Comparison of ENCODE assay signal across 17 mouse cellular contexts in genomic region chr2:3140585-3140984, GRCm38 (mm10). TPM values are rescaled to one million over a fixed set of nuclear protein-coding genes. Genes with fewer than 3 reads are reported as not detected.
A peak's percentile ranks its signal among the peaks of the same experiment; 100 is the strongest.
DNase-seq lines count a peak whose midpoint lies in the region; ATAC-seq and TF ChIP-seq lines count a peak whose summit lies in the region.
"Had no signal": no experiment of that assay in that cellular context is flagged by ENCODE, and none has a peak within 500 bp of the region (broad histone marks: within the 10 kb centered on the region; RNA-seq: fewer than 3 reads in every experiment).

No protein-coding gene starts in this region.

- intact Hi-C loops in gastrocnemius, adult 2 months (cut with DNase I): no loop called here

- H3K27me3 ChIP-seq in embryonic facial prominence, embryonic 11.5 days (ENCODE audit: control insufficient read depth, insufficient read depth, low read length): no peaks in the 10 kb centered on the region
- no peaks in the 10 kb centered on the region for H3K27me3 ChIP-seq in embryonic facial prominence, embryonic 10.5 days (replicated peaks; ENCODE audit: low read depth, poor library complexity, severe bottlenecking)
- H3K27me3 ChIP-seq in hindbrain, embryonic 12.5 days: no peaks in the 10 kb centered on the region
- no peaks in the 10 kb centered on the region for H3K27me3 ChIP-seq in hindbrain, postnatal 0 days (ENCODE audit: insufficient read depth, low read length)
- H3K27me3 ChIP-seq in liver, embryonic 12.5 days (replicated peaks): no peaks in the 10 kb centered on the region
- H3K27me3 ChIP-seq in liver, embryonic 11.5 days (replicated peaks; ENCODE audit: control insufficient read depth, insufficient read depth, low read length): no peaks in the 10 kb centered on the region
- no peaks in the 10 kb centered on the region for H3K27me3 ChIP-seq in midbrain, embryonic 11.5 days (ENCODE audit: control insufficient read depth, insufficient read depth, low read length)
- H3K27me3 ChIP-seq: heart, embryonic 12.5 days; liver, embryonic 13.5 days; lung, embryonic 15.5 days had no signal

- DNase-seq in embryonic facial prominence, embryonic 11.5 days (ENCODE audit: low spot score): no peak
- DNase-seq in embryonic facial prominence, embryonic 10.5 days (ENCODE audit: low spot score): no peak
- no peak for DNase-seq in hindbrain, postnatal 0 days (ENCODE audit: low spot score)
- DNase-seq in liver, embryonic 11.5 days (ENCODE audit: low spot score): no peak
- DNase-seq in midbrain, embryonic 11.5 days (ENCODE audit: low spot score, missing footprints): no peak
- DNase-seq in gastrocnemius, adult 2 months: no peak
- DNase-seq: cerebellum, adult 9-11 months; heart, postnatal 4 days; liver, embryonic 13.5 days; right cerebral cortex, adult 18-20 months had no signal

- H3K4me3 ChIP-seq in embryonic facial prominence, embryonic 11.5 days (ENCODE audit: low read depth, low read length): no peak overlapping the region
- no peak overlapping the region for H3K4me3 ChIP-seq in embryonic facial prominence, embryonic 10.5 days
- no peak overlapping the region for H3K4me3 ChIP-seq in hindbrain, embryonic 12.5 days
- H3K4me3 ChIP-seq in hindbrain, postnatal 0 days (ENCODE audit: low read length): no peak overlapping the region
- no peak overlapping the region for H3K4me3 ChIP-seq in liver, embryonic 12.5 days
- H3K4me3 ChIP-seq in liver, embryonic 11.5 days (ENCODE audit: low read depth, low read length): no peak overlapping the region
- no peak overlapping the region for H3K4me3 ChIP-seq in midbrain, embryonic 11.5 days (ENCODE audit: low read depth, low read length)
- H3K4me3 ChIP-seq in gastrocnemius, adult 2 months: no peak overlapping the region
- H3K4me3 ChIP-seq: erythroblast, embryonic 14.5 days; heart, embryonic 12.5 days; liver, embryonic 13.5 days; lung, embryonic 15.5 days had no signal

- H3K4me2 ChIP-seq in embryonic facial prominence, embryonic 11.5 days (ENCODE audit: low read depth, low read length): no peak overlapping the region
- no peak overlapping the region for H3K4me2 ChIP-seq in hindbrain, embryonic 12.5 days (replicated peaks)
- H3K4me2 ChIP-seq in hindbrain, postnatal 0 days (ENCODE audit: low read depth, low read length): no peak overlapping the region
- no peak overlapping the region for H3K4me2 ChIP-seq in liver, embryonic 12.5 days
- H3K4me2 ChIP-seq in liver, embryonic 11.5 days: no peak overlapping the region
- H3K4me2 ChIP-seq in midbrain, embryonic 11.5 days: no peak overlapping the region
- H3K4me2 ChIP-seq: heart, embryonic 12.5 days; liver, embryonic 13.5 days; lung, embryonic 15.5 days had no signal

- no peak for TF ChIP-seq CTCF in hindbrain, postnatal 0 days (IDR thresholded peaks at IDR 0.05; ENCODE audit: low read depth)
- no peak for TF ChIP-seq CTCF in gastrocnemius, adult 2 months (IDR thresholded peaks at IDR 0.05)

- no peaks in the 10 kb centered on the region for H3K9me3 ChIP-seq in embryonic facial prominence, embryonic 11.5 days (replicated peaks; ENCODE audit: control insufficient read depth, low read length)
- no peaks in the 10 kb centered on the region for H3K9me3 ChIP-seq in embryonic facial prominence, embryonic 10.5 days
- H3K9me3 ChIP-seq in hindbrain, embryonic 12.5 days (replicated peaks): no peaks in the 10 kb centered on the region
- no peaks in the 10 kb centered on the region for H3K9me3 ChIP-seq in hindbrain, postnatal 0 days (ENCODE audit: low read length)
- no peaks in the 10 kb centered on the region for H3K9me3 ChIP-seq in liver, embryonic 12.5 days (replicated peaks)
- no peaks in the 10 kb centered on the region for H3K9me3 ChIP-seq in liver, embryonic 11.5 days (ENCODE audit: control insufficient read depth, low read length)
- no peaks in the 10 kb centered on the region for H3K9me3 ChIP-seq in midbrain, embryonic 11.5 days (ENCODE audit: control insufficient read depth, low read length)
- H3K9me3 ChIP-seq: heart, embryonic 12.5 days; liver, embryonic 13.5 days; lung, embryonic 15.5 days had no signal

- peak; percentile 47; the same call in 1 of the 2 replicates for ATAC-seq in embryonic facial prominence, embryonic 11.5 days (replicated peaks; ENCODE audit: insufficient number of reproducible peaks, low FRiP score, low TSS enrichment, low read depth)
- ATAC-seq in hindbrain, embryonic 12.5 days (ENCODE audit: low FRiP score): peak; percentile 35
- no peak; the same call in 1 of the 2 replicates for ATAC-seq in hindbrain, postnatal 0 days
- ATAC-seq in liver, embryonic 12.5 days: peak; percentile 30; the same call in 1 of the 2 replicates
- ATAC-seq in liver, embryonic 11.5 days (replicated peaks; ENCODE audit: low FRiP score): no peak
- peak; percentile 47; the same call in 1 of the 2 replicates for ATAC-seq in midbrain, embryonic 11.5 days (ENCODE audit: low FRiP score)
- ATAC-seq: intestine, postnatal 0 days had no signal

- no peaks in the 10 kb centered on the region for H3K36me3 ChIP-seq in embryonic facial prominence, embryonic 11.5 days (replicated peaks; ENCODE audit: control insufficient read depth, insufficient read depth, low read depth, low read length)
- H3K36me3 ChIP-seq in embryonic facial prominence, embryonic 10.5 days (replicated peaks): no peaks in the 10 kb centered on the region; the same call in 1 of the 2 replicates
- no peaks in the 10 kb centered on the region for H3K36me3 ChIP-seq in hindbrain, embryonic 12.5 days
- no peaks in the 10 kb centered on the region for H3K36me3 ChIP-seq in hindbrain, postnatal 0 days (ENCODE audit: insufficient read depth, low read length)
- no peaks in the 10 kb centered on the region for H3K36me3 ChIP-seq in liver, embryonic 12.5 days
- H3K36me3 ChIP-seq in liver, embryonic 11.5 days (ENCODE audit: control insufficient read depth, insufficient read depth, low read length): no peaks in the 10 kb centered on the region
- H3K36me3 ChIP-seq in midbrain, embryonic 11.5 days (ENCODE audit: control insufficient read depth, insufficient read depth, low read length): no peaks in the 10 kb centered on the region
- H3K36me3 ChIP-seq: heart, embryonic 12.5 days; liver, embryonic 13.5 days; lung, embryonic 15.5 days had no signal

- 78% methylated on average over 5 of the region's 5 CpGs for WGBS in embryonic facial prominence, embryonic 11.5 days
- WGBS in embryonic facial prominence, embryonic 10.5 days: 71% methylated on average over 5 of the region's 5 CpGs
- WGBS in hindbrain, embryonic 12.5 days: 53% methylated on average over 5 of the region's 5 CpGs
- 53% methylated on average over 5 of the region's 5 CpGs for WGBS in hindbrain, postnatal 0 days
- 53% methylated on average over 5 of the region's 5 CpGs for WGBS in liver, embryonic 12.5 days (ENCODE audit: insufficient replicate concordance)
- 66% methylated on average over 5 of the region's 5 CpGs for WGBS in liver, embryonic 11.5 days
- WGBS in midbrain, embryonic 11.5 days: 63% methylated on average over 5 of the region's 5 CpGs

- H3K9ac ChIP-seq in embryonic facial prominence, embryonic 11.5 days (replicated peaks; ENCODE audit: low read length): no peak overlapping the region
- no peak overlapping the region for H3K9ac ChIP-seq in hindbrain, embryonic 12.5 days
- no peak overlapping the region for H3K9ac ChIP-seq in hindbrain, postnatal 0 days (replicated peaks; ENCODE audit: low read length)
- H3K9ac ChIP-seq in liver, embryonic 12.5 days: no peak overlapping the region
- no peak overlapping the region for H3K9ac ChIP-seq in liver, embryonic 11.5 days (ENCODE audit: low read depth, low read length)
- no peak overlapping the region for H3K9ac ChIP-seq in midbrain, embryonic 11.5 days (ENCODE audit: low read length)
- H3K9ac ChIP-seq: heart, embryonic 12.5 days; liver, embryonic 13.5 days; lung, embryonic 15.5 days had no signal

- H3K27ac ChIP-seq in embryonic facial prominence, embryonic 11.5 days (replicated peaks; ENCODE audit: low read depth, low read length): no peak overlapping the region
- no peak overlapping the region for H3K27ac ChIP-seq in embryonic facial prominence, embryonic 10.5 days (replicated peaks)
- H3K27ac ChIP-seq in hindbrain, embryonic 12.5 days: no peak overlapping the region
- H3K27ac ChIP-seq in hindbrain, postnatal 0 days: no peak overlapping the region
- no peak overlapping the region for H3K27ac ChIP-seq in liver, embryonic 12.5 days
- no peak overlapping the region for H3K27ac ChIP-seq in liver, embryonic 11.5 days (ENCODE audit: low read depth, low read length)
- no peak overlapping the region for H3K27ac ChIP-seq in midbrain, embryonic 11.5 days (ENCODE audit: low read depth, low read length)
- no peak overlapping the region for H3K27ac ChIP-seq in gastrocnemius, adult 2 months
- H3K27ac ChIP-seq: liver, embryonic 13.5 days; lung, embryonic 15.5 days had no signal

- no peaks in the 10 kb centered on the region; the same call in 1 of the 2 replicates for H3K4me1 ChIP-seq in embryonic facial prominence, embryonic 11.5 days (ENCODE audit: control insufficient read depth, insufficient read depth, low read length)
- H3K4me1 ChIP-seq in embryonic facial prominence, embryonic 10.5 days: peaks cover 25% of the 10 kb centered on the region
- peaks cover 32% of the 10 kb centered on the region for H3K4me1 ChIP-seq in hindbrain, embryonic 12.5 days
- no peaks in the 10 kb centered on the region; the same call in 1 of the 2 replicates for H3K4me1 ChIP-seq in hindbrain, postnatal 0 days (ENCODE audit: insufficient read depth, low read length)
- peaks cover 10% of the 10 kb centered on the region; the same call in 1 of the 2 replicates for H3K4me1 ChIP-seq in liver, embryonic 12.5 days
- peaks cover 2% of the 10 kb centered on the region; the same call in 1 of the 2 replicates for H3K4me1 ChIP-seq in liver, embryonic 11.5 days (replicated peaks; ENCODE audit: control insufficient read depth, insufficient read depth, low read length)
- H3K4me1 ChIP-seq in midbrain, embryonic 11.5 days (ENCODE audit: control insufficient read depth, insufficient read depth, low read length): peaks cover 12% of the 10 kb centered on the region
- H3K4me1 ChIP-seq: liver, embryonic 13.5 days had no signal

RNA-seq across cellular contexts. Expression of gene Fam171a1, which starts 26.6 kb away (rescaled TPM):
- 36.0 and 41.6 TPM in 2 replicates for polyA plus RNA-seq in embryonic facial prominence, embryonic 11.5 days (2014; fragmentation: Nextera tagmentation; extraction: Ambion mirVana)
- polyA plus RNA-seq in embryonic facial prominence, embryonic 10.5 days (2016; fragmentation: Nextera tagmentation; extraction: Ambion mirVana): 38.9 and 39.5 TPM in 2 replicates
- polyA plus RNA-seq in hindbrain, embryonic 12.5 days (2016; fragmentation: Nextera tagmentation; extraction: Ambion mirVana): 56.2 and 57.0 TPM in 2 replicates
- total RNA-seq in hindbrain, postnatal 0 days (2014; rRNA removed): 56.5 and 60.3 TPM in 2 replicates
- polyA plus RNA-seq in hindbrain, postnatal 0 days (2015; fragmentation: Nextera tagmentation; extraction: Ambion mirVana): 32.7 and 35.4 TPM in 2 replicates
- polyA plus RNA-seq in liver, embryonic 12.5 days (2016; fragmentation: Nextera tagmentation; extraction: Ambion mirVana): 7.0 and 7.6 TPM in 2 replicates
- polyA plus RNA-seq in liver, embryonic 11.5 days (2014; fragmentation: Nextera tagmentation; extraction: Ambion mirVana): 11.2 and 13.0 TPM in 2 replicates
- 45.8 and 47.3 TPM in 2 replicates for polyA plus RNA-seq in midbrain, embryonic 11.5 days (2014; fragmentation: Nextera tagmentation; extraction: Ambion mirVana)
- total RNA-seq in gastrocnemius, adult 2 months (2021): 1 to 10 TPM; 2.5 to 3.9 TPM
- total RNA-seq: MEL had no signal

Comparison
In these comparisons a context has a peak if more than half of its experiments do, and no peak if none do; other contexts are left out.
1. ATAC-seq: peak in embryonic facial prominence, embryonic 11.5 days (single experiment), hindbrain, embryonic 12.5 days (single experiment), liver, embryonic 12.5 days (single experiment) and midbrain, embryonic 11.5 days (single experiment); none in hindbrain, postnatal 0 days (single experiment) and liver, embryonic 11.5 days (single experiment).